Mouse (Mus musculus): ENCODE measurements at regions not wholly inside any gene's neighbourhood (a gene's known extent, or its start where the extent isn't known, plus 50 kb on each side); places are given as distances from the start of the nearest gene placed in this dataset.
"Not testable (repeated sequence)": the region's sequence is repeated elsewhere in the genome, so short reads cannot be mapped to it uniquely, and the experiment has no call there.

DNA sequence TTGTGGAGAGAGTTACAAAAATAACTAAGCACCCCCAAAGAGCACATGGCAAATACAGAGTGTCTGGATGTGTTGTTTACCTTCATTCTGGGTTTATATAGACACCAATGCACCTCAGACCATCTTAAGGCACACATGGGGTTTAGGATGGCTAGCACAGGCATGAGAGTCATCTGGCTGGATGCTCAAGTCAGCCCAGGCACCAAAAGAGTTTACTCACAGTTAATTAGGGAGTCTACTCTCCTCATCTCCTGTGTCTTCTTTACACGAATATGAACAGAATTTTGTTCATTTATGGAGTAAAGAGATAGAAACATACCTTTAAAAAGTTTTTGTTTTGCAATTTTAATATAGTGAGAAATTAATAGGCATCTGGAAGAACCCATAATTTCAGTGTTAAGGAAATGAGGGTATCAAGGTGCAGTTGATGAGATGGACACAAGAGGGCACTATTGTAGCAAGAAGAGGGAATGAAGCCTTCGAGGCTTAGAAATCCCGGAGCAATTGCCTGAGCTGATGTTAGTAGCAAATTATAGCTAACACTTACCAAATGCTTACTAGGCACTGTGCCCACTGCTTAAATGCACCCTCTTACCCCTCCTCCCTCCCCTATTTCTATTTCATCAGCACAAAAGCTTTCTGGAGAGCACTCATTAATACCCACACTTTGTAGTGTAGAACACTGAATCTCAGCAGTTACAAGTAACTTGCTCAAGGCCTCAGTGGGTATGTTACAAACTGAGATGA lies 174.6 kb downstream of the Eepd1 start:
- DNase-seq (ENCODE audit: low spot score in 2 of 2), result peak; percentile 55 to 68

GRCm38 (mm10) chr9:25656534-25656933 lies 175.2 kb downstream of the Eepd1 start:
- DNase-seq (ENCODE audit: low spot score in 2 of 2), result no peak

DNA sequence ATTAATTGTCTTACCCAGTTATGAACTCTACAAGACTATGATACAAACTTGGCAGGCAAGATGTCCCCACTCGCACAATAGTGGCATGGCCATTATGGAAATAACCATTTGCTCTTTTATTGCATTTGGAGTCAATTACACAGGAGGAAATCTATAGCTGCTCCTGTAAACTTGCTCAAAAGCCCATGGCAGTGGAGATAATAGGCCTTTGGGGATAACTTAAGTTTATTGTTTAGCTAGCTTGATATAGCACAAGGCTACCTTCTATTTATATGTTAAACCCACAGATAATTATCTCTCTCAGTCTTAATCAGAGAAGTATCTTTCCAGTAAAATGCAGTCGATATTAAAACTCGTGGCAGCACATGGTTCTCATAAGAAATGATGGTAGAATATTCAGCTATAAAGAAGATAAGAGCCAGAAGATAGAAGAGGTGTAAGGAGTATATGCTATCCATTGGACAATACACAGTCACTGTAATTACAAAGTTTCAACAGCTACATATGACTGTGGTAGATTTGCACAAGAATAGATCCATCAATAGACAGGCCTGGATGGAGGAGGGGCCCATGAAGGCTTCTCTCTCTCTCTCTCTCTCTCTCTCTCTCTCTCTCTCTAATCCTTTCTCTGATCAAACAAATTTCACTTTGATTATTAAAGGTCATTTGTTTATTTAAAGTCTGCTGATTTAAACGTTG lies 202.4 kb downstream of the Eepd1 start:
- no peak for DNase-seq (ENCODE audit: low spot score in 2 of 2)

GRCm38 (mm10) chr9:25693632-25694031 lies 212.3 kb downstream of the Eepd1 start:
- DNase-seq (ENCODE audit: low spot score in 2 of 2), result peak; percentile 39 to 63

DNA sequence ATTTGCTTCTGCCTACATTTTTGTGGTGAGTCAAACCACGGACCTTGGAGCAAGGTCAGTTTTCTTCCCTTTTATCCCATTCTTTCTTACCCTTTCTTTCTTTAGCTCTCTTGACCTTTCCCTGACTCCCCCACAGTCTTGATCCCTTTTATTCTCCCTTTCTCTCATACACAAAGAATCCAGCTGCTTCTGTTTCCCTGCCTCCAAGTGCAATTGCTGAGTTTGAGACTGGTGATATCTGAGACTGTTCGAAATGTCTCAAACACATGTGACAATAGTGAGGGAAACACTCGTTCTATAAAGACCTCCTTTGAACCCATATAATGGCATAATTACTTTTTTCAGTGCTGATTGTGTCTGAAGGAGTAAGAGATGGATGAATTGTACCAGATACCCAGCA lies 213.7 kb downstream of the Eepd1 start:
- DNase-seq (ENCODE audit: low spot score in 2 of 2), result no peak

- peak in 1 of 2 experiments; percentile 10 for DNase-seq (ENCODE audit: low spot score in 2 of 2)
Measured at GRCm38 (mm10) chr9:25713636-25714035, 232.3 kb downstream of the Eepd1 start.

DNA sequence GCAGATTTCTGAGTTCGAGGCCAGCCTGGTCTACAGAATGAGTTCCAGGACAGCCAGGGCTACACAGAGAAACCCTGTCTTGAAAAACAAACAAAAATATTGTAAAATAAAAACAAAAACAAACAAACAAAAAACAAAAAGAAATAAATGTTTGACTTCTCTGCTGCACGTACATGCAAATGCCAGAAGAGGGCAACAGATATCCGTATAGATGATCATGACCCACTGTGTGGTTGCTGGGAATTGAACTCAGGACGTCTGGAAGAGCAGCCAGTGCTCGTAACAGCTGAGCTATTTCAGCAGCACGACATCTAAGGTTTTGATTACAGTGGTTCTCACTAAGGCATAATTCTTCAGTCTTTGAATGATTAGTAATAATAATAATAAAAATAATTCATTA lies 262.8 kb downstream of the Eepd1 start:
- DNase-seq (ENCODE audit: low spot score in 2 of 2), result no peak

DNA sequence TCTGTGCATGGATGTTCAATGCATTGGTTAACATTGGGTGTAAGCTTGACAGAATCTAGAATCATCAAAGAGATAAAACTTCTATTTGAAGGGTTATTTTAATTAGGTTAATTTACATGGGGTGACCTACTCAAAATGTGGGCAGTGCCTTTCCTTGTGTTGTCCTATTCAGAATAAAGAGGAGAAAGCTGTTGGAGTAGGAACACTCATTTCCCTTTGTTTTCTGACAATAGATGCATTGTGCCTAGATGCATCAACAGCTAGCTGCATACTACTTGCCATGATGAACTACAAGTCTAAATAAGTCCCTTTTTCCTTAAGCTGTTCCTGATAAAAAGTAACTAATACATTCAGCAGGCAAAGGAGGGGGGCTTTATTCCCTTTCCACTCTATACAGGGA lies 269.8 kb downstream of the Eepd1 start:
- DNase-seq (ENCODE audit: low spot score in 2 of 2), result no peak

DNA sequence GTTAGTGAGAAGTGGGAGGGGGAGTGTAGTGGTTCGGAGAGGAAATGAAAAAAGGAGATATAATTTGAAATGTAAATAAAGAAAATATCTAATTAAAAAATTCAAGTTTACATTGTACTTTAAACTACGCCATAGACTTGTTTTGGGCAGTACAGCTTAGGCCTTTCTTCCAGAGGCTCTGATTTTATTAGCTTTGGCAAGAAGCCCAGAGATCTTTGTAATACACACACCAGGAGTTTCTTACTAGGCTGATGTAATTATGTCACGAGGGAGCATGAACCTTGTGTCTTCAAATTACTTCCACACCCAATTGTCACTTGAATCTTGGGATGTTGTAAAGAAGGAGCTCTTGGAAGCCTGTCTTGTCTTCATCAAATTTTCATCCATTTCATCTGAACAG lies 292.6 kb downstream of the Eepd1 start:
- DNase-seq (ENCODE audit: low spot score in 2 of 2), result no peak

GRCm38 (mm10) chr9:25782631-25783030 lies 301.3 kb downstream of the Eepd1 start:
- DNase-seq (ENCODE audit: low spot score in 2 of 2), result no peak

GRCm38 (mm10) chr9:25795142-25795910 lies 314.0 kb downstream of the Eepd1 start:
- DNase-seq (ENCODE audit: low spot score in 2 of 2), result no peak

DNA sequence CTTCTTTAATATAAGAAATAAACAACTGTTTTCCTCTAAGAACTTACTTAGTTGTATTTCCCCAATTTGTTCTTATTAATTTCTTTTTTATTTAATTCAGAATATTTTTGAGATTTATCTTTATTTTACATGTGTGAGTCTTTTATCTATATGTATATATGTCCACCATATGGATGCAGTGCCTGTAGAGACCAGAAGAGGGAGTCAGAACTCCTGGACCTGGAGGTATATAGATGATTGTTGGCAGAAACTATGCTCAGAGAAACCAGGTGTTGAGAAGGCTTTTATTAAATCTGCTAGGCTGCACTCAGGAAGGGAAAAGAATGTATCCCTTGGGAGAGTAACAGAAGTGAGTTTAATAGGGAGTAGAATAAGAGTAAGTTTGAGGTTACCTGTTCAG lies 328.2 kb downstream of the Eepd1 start:
- no peak for DNase-seq (ENCODE audit: low spot score in 2 of 2)

- no peak for DNase-seq (ENCODE audit: low spot score in 2 of 2)
Measured at GRCm38 (mm10) chr9:25833295-25833694, 351.9 kb downstream of the Eepd1 start.

DNA sequence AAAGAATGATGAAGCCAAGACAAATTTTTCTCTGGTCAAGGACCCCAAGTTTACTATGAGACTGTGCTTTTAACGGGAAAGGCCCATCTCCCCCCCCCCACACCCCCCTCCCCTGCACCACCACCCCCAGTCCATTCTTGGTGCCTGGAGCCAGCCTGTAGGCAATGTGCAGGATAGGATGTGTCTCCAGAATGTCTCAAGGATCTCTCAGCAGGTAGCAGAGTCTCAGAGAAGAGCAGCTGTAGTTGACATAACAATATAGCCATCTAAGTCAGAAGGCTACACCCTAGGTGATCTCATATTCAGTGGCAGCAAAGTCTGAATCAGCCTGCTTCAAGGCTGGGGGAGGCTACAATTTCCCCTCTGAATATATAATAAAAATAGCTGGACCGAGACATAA lies 368.6 kb downstream of the Eepd1 start:
- DNase-seq (ENCODE audit: low spot score in 2 of 2), result not testable (repeated sequence)

DNA sequence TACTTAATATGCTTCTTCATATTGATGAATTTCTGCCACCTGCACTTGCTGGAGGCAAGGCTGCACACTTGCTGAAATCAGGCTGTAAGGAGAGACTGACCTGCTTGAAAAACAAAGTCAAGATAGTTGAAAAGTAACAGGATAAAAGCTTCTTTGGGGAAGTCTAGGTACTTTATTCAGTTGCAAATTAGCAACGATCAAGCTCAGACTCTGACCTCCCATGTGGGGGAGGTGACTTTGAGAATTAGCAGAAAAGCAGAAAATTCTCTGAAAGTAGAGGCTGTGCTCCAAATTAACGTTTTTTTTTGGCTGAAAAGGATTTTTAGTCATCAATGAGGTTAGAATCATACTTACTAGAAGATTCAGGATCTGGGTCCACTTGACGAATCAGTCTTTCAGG lies 369.3 kb downstream of the Eepd1 start:
- DNase-seq (ENCODE audit: low spot score in 2 of 2), result not testable (repeated sequence)

DNA sequence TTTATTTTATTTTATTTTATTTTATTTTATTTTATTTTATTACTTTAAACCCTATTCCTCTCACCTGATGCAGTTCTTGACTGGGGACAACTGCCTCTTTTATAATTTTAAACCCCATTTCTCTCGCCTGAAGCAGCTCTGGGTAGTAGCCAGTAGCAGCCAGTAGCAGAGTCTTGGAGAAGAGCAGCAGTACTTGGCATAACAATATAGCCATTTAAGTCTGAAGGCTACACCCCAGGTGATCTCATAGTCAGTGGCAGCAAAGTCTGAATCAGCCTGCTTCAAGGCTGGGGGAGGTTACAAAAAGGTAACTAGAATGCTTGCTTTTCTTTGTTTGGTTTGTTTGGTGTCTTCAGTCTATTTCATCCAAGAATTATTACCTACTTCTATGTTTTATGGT lies 373.2 kb downstream of the Eepd1 start:
- DNase-seq (ENCODE audit: low spot score in 2 of 2), result no peak

DNA sequence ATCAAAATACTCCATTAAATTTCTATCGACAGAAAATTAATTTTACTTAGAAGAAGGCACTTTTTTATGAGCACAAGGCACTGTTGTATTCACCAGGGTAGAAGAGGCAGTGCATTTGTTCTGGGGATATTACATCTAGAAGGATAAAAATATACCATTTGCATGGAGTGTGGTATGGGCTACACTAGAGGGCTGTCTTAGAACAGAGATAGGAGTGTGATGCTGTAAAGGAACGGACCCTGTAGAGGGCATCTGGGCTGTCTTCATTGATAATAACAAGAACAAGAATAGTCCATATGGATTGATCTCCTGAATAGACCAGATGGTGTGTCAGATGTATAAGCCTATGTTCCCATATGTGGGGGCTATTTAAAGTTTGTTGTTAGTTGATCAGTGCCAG lies 388.9 kb downstream of the Eepd1 start:
- DNase-seq (ENCODE audit: low spot score in 2 of 2), result no peak

DNA sequence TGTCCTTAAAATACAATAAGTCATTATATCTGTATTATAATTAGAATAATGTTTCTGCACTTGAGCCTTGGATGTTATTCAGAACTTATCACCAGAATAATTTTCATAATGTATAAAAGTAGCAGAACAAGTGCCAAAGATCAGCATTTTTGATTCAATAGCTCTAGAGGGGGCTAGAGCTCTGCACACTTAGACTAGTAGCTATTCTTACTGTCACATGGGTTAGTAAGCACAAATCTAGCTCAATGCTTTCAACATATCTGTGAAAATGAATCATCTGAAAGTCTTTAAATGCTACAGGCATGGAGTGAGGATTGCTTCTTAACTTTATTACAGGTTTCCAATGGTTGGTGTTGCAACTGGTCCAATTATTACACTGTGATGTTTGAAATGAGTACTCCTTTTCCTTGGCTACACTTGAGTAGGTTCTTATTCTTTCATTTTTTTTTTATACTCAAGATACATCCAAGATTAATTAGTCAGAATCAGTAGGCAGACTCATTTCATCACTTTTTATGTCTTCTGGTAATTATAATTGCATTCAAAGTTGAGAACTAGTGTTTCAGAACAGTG lies 415.1 kb downstream of the Eepd1 start:
- peak in 1 of 2 experiments; percentile 2 for DNase-seq (ENCODE audit: low spot score in 2 of 2)

All from left cerebral cortex, adult 18-20 months (tissue).